Mouse (Mus musculus) liver, embryonic 14.5 days (tissue): ENCODE measurements around the gene Mxd3.

Experiments used
- CTCF ChIP-seq: IDR thresholded peaks from 2 replicates; pipeline ENCODE4 v1.5.1; 2016; ENCODE audit warnings: antibody characterized with exemption, low read depth, control low read depth
- EP300 ChIP-seq: IDR thresholded peaks from 2 replicates; pipeline ENCODE4 v1.6.1; 2016; ENCODE audit warnings: antibody characterized with exemption, low read depth

GRCm38 (mm10) chr13:55277203-55277602 lies 52.4 kb downstream of the Mxd3 start:
- TF ChIP-seq CTCF, result no peak
- TF ChIP-seq EP300, result no peak
